ENCODE assay signal across 9 mouse cellular contexts in the genomic region with DNA sequence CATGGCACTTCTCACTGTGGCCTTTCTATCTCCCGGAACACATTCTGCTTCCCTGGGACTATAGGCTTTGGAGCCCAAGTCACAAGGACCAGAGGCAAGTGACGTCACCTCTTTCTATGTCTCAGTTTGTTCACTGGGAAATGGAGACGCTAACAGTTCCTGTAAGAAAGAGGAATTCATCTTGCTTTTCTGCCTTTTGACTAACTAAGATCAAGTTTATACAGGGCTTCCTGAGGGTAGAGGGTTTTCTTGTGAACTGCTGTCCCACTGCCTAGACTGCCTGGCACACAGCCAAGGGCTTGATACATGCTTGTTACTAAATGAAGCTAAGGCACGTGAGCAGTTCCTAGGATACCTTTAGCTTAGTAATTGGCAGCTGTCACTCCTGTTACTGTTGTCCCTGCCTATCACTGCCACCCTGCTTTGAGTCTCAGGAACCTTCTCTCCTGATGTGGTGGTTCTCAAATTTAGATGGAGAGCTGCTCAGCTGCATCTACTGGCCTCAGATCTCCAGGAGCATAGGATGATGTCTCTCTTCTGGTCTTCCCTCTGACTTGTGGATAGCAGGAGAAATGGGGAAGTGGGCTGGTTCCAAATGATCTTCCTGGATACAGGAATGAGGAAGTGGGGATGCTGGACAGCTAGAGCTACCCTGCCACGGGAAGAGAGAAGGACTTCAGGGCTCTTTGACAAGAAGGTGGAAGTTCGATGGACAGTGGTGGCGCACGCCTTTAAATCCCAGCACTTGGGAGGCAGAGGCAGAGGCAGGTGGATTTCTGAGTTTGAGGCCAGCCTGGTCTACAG. TPM values are rescaled to one million over a fixed set of nuclear protein-coding genes. Genes with fewer than 3 reads are reported as not detected.
A peak's percentile ranks its signal among the peaks of the same experiment; 100 is the strongest.
DNase-seq lines count a peak whose midpoint lies in the region; ATAC-seq and TF ChIP-seq lines count a peak whose summit lies in the region.
"Had no signal": no experiment of that assay in that cellular context is flagged by ENCODE, and none has a peak within 500 bp of the region (broad histone marks: within the 10 kb centered on the region; RNA-seq: fewer than 3 reads in every experiment).

No protein-coding gene starts in this region.

- DNase-seq in kidney, adult 9 months, result no peak
- DNase-seq in NIH3T3 (ENCODE audit: low read depth), result peak; percentile 53
- DNase-seq in heart, embryonic 10.5 days (ENCODE audit: low spot score), result peak; percentile 75
- peak; percentile 64 for DNase-seq in lung, postnatal 0 days (ENCODE audit: low spot score)
- DNase-seq in left cerebral cortex, postnatal 36 days (ENCODE audit: low spot score in 2 of 2), result no peak
- DNase-seq in left cerebral cortex, adult 11 months (ENCODE audit: low spot score), result no peak
- DNase-seq in ovary, adult 18-20 months (ENCODE audit: low spot score), result no peak

- H3K36me3 ChIP-seq in kidney, embryonic 14.5 days (ENCODE audit: control insufficient read depth, insufficient read depth, low read length), result peaks cover 5% of the 10 kb centered on the region; the same call in 1 of the 2 replicates
- H3K36me3 ChIP-seq in heart, embryonic 10.5 days, result peaks cover 19% of the 10 kb centered on the region
- H3K36me3 ChIP-seq in lung, postnatal 0 days (ENCODE audit: insufficient read depth, low read length), result peaks cover 9% of the 10 kb centered on the region; the same call in 1 of the 2 replicates

- no peak for TF ChIP-seq CTCF in lung, postnatal 0 days (IDR thresholded peaks at IDR 0.05)

- H3K9ac ChIP-seq in kidney, embryonic 14.5 days (ENCODE audit: low read depth, low read length), result no peak overlapping the region
- H3K9ac ChIP-seq in lung, postnatal 0 days (replicated peaks; ENCODE audit: low read depth), result no peak overlapping the region

- no peaks in the 10 kb centered on the region for H3K9me3 ChIP-seq in kidney, embryonic 14.5 days (ENCODE audit: control insufficient read depth, low read length)
- no peaks in the 10 kb centered on the region for H3K9me3 ChIP-seq in heart, embryonic 10.5 days
- H3K9me3 ChIP-seq in lung, postnatal 0 days (ENCODE audit: low read length), result no peaks in the 10 kb centered on the region

- intact Hi-C loops in left cerebral cortex, postnatal 36 days (cut with DNase I), result loop anchor here (2.0 kb wide), 1 partner anchor 13 kb away; no protein-coding TSS in a partner anchor

- 75% methylated on average over 8 of the region's 8 CpGs for WGBS in kidney, embryonic 14.5 days
- 58% methylated on average over 8 of the region's 8 CpGs for WGBS in heart, embryonic 10.5 days
- 41% methylated on average over 8 of the region's 8 CpGs for WGBS in lung, postnatal 0 days

- H3K27me3 ChIP-seq in kidney, embryonic 14.5 days (ENCODE audit: control insufficient read depth, insufficient read depth, low read length), result no peaks in the 10 kb centered on the region
- no peaks in the 10 kb centered on the region for H3K27me3 ChIP-seq in heart, embryonic 10.5 days (ENCODE audit: insufficient read depth, poor library complexity, severe bottlenecking)
- H3K27me3 ChIP-seq in lung, postnatal 0 days (replicated peaks; ENCODE audit: insufficient read depth, low read length), result no peaks in the 10 kb centered on the region

- no peak overlapping the region for H3K4me3 ChIP-seq in kidney, embryonic 14.5 days (ENCODE audit: low read length)
- H3K4me3 ChIP-seq in heart, embryonic 10.5 days, result no peak overlapping the region
- H3K4me3 ChIP-seq in lung, postnatal 0 days (ENCODE audit: low read depth, low read length), result no peak overlapping the region

- no peak for ATAC-seq in kidney, embryonic 14.5 days (ENCODE audit: low FRiP score, low TSS enrichment)
- ATAC-seq in lung, postnatal 0 days, result no peak

- peak overlapping the region; percentile 24; the same call in 1 of the 2 replicates for H3K27ac ChIP-seq in kidney, embryonic 14.5 days (ENCODE audit: low read depth, low read length)
- peak overlapping the region; percentile 76 for H3K27ac ChIP-seq in heart, embryonic 10.5 days
- 0 out of 2 replicates have a peak overlapping the region, but pooled peaks have one; percentile 32 for H3K27ac ChIP-seq in lung, postnatal 0 days (ENCODE audit: low read length)

- H3K4me1 ChIP-seq in kidney, embryonic 14.5 days (ENCODE audit: control insufficient read depth, insufficient read depth, low read length), result peaks cover 44% of the 10 kb centered on the region
- H3K4me1 ChIP-seq in heart, embryonic 10.5 days, result peaks cover 59% of the 10 kb centered on the region
- peaks cover 7% of the 10 kb centered on the region for H3K4me1 ChIP-seq in lung, postnatal 0 days (ENCODE audit: insufficient read depth, low read depth, low read length)

- no peak for TF ChIP-seq EP300 in lung, postnatal 0 days (IDR thresholded peaks at IDR 0.05)

- H3K4me2 ChIP-seq in kidney, embryonic 14.5 days (replicated peaks; ENCODE audit: low read depth, low read length), result no peak overlapping the region
- H3K4me2 ChIP-seq in lung, postnatal 0 days (replicated peaks; ENCODE audit: low read depth, low read length), result no peak overlapping the region

RNA-seq across cellular contexts. Expression of a gene that starts 4.2 kb away (rescaled TPM):
- 10.8 and 14.1 TPM in 2 replicates for polyA plus RNA-seq in kidney, embryonic 14.5 days (2014; fragmentation: Nextera tagmentation; extraction: Ambion mirVana)
- polyA plus RNA-seq in heart, embryonic 10.5 days (2016; fragmentation: Nextera tagmentation; extraction: Ambion mirVana), result 12.8 and 14.2 TPM in 2 replicates
- 20.3 and 21.1 TPM in 2 replicates for polyA plus RNA-seq in lung, postnatal 0 days (2015; fragmentation: Nextera tagmentation; extraction: Ambion mirVana)
- total RNA-seq in left cerebral cortex, postnatal 36 days (2021), result 10 to 100 TPM; 13.2 to 17.6 TPM

RNA-seq across cellular contexts. Expression of a gene that starts 11.4 kb away (rescaled TPM):
- 9.7 and 12.5 TPM in 2 replicates for polyA plus RNA-seq in kidney, embryonic 14.5 days (2014; fragmentation: Nextera tagmentation; extraction: Ambion mirVana)
- polyA plus RNA-seq in heart, embryonic 10.5 days (2016; fragmentation: Nextera tagmentation; extraction: Ambion mirVana), result 16.7 and 17.7 TPM in 2 replicates
- polyA plus RNA-seq in lung, postnatal 0 days (2015; fragmentation: Nextera tagmentation; extraction: Ambion mirVana), result 0.56 and 0.87 TPM in 2 replicates
- total RNA-seq in left cerebral cortex, postnatal 36 days (2021), result under 1 TPM; 0.39 to 0.50 TPM

RNA-seq across cellular contexts. Expression of a gene that starts 53.9 kb away (rescaled TPM):
- 22.4 and 29.1 TPM in 2 replicates for polyA plus RNA-seq in kidney, embryonic 14.5 days (2014; fragmentation: Nextera tagmentation; extraction: Ambion mirVana)
- polyA plus RNA-seq in heart, embryonic 10.5 days (2016; fragmentation: Nextera tagmentation; extraction: Ambion mirVana), result 117 and 179 TPM in 2 replicates
- polyA plus RNA-seq in lung, postnatal 0 days (2015; fragmentation: Nextera tagmentation; extraction: Ambion mirVana), result 6.1 and 6.5 TPM in 2 replicates
- 1 to 10 TPM; 1.8 to 2.9 TPM for total RNA-seq in left cerebral cortex, postnatal 36 days (2021)

RNA-seq across cellular contexts. Expression of a gene that starts 55.6 kb away (rescaled TPM):
- not detected in 2 replicates for polyA plus RNA-seq in kidney, embryonic 14.5 days (2014; fragmentation: Nextera tagmentation; extraction: Ambion mirVana)
- not detected in 2 replicates for polyA plus RNA-seq in heart, embryonic 10.5 days (2016; fragmentation: Nextera tagmentation; extraction: Ambion mirVana)
- polyA plus RNA-seq in lung, postnatal 0 days (2015; fragmentation: Nextera tagmentation; extraction: Ambion mirVana), result not detected in 2 replicates
- 1 to 10 TPM; 3.1 to 3.4 TPM for total RNA-seq in left cerebral cortex, postnatal 36 days (2021)
- total RNA-seq: hematopoietic stem cell, adult 5-6 weeks had no signal

Comparison
In these comparisons a context has a peak if more than half of its experiments do, and no peak if none do; other contexts are left out.
1. H3K27ac ChIP-seq: peak in every context shown above with its lines; median percentile 76 in heart, embryonic 10.5 days; 32 in lung, postnatal 0 days; 24 in kidney, embryonic 14.5 days.
2. DNase-seq: peak in NIH3T3 (single experiment), heart, embryonic 10.5 days (single experiment) and lung, postnatal 0 days (single experiment); none in kidney, adult 9 months (single experiment), left cerebral cortex, postnatal 36 days (0 of 2), left cerebral cortex, adult 11 months (single experiment) and ovary, adult 18-20 months (single experiment).